Mouse (Mus musculus) thymus, adult 2 months (tissue): Measurements from ENCODE around the gene E030018B13Rik. TPM values are rescaled to one million over a fixed set of nuclear protein-coding genes. Genes with fewer than 3 reads are reported as not detected.
A peak's percentile ranks its signal among the peaks of the same experiment; 100 is the strongest.

Experiments used
- DNase-seq: peaks from one replicate; pipeline ENCODE4 v3.0.0; 2021
- H3K27ac ChIP-seq: fragments of 200-500 bp; 2 replicates; pipeline ENCODE4 v1.5.1; 2012; ENCODE audit warnings: low read length, control low read depth; ENCODE audit not compliant: control insufficient read depth, insufficient read depth
- H3K27me3 ChIP-seq: fragments of 200-500 bp; 2 replicates; pipeline ENCODE4 v1.6.1; 2012; ENCODE audit warnings: mild to moderate bottlenecking, low read length, moderate library complexity, mixed read lengths; ENCODE audit not compliant: control insufficient read depth, insufficient read depth
- H3K36me3 ChIP-seq: fragments of 200-500 bp; 2 replicates; pipeline ENCODE4 v1.6.1; 2012; ENCODE audit warnings: mild to moderate bottlenecking, low read length, moderate library complexity; ENCODE audit not compliant: control insufficient read depth, insufficient read depth
- H3K4me1 ChIP-seq: fragments of 200-500 bp; replicated peaks from 2 replicates; pipeline ENCODE4 v1.6.1; 2012; ENCODE audit warnings: low read length; ENCODE audit not compliant: control insufficient read depth, insufficient read depth
- H3K4me3 ChIP-seq: fragments of 200-500 bp; 2 replicates; pipeline ENCODE4 v1.5.1; 2012; ENCODE audit warnings: mild to moderate bottlenecking, low read length, control low read depth, moderate library complexity; ENCODE audit not compliant: control insufficient read depth, insufficient read depth
- CTCF ChIP-seq: fragments of 200-500 bp; IDR thresholded peaks from 2 replicates; pipeline ENCODE4 v1.5.1; 2012; ENCODE audit warnings: mild to moderate bottlenecking, control low read depth, low read length, moderate library complexity, borderline replicate concordance; ENCODE audit not compliant: control insufficient read depth, poor library complexity, insufficient read depth; ENCODE audit errors: extremely low read depth
- POLR2A ChIP-seq: fragments of 200-500 bp; IDR thresholded peaks from 2 replicates; pipeline ENCODE4 v1.6.1; 2012; ENCODE audit warnings: mild to moderate bottlenecking, low read length, control low read depth, moderate library complexity; ENCODE audit not compliant: control insufficient read depth, poor library complexity, insufficient read depth; ENCODE audit errors: extremely low read depth
- WGBS: fragments of 180-500 bp; shearing (Covaris S2); methylation state at CpG from one replicate; pipeline ENCODE4 v1.1.7; 2018; 5-methylcytosine and 5-hydroxymethylcytosine counted together
- polyA plus RNA-seq: library from polyadenylated mRNA; depleted of rRNA; stranded (reverse); fragments of >200 nt; gene quantifications from 2 replicates; pipeline ENCODE4 v1.2.3, GENCODE M21; 2012

E030018B13Rik gene
- polyA plus RNA-seq, 1 experiment: not detected

DNA sequence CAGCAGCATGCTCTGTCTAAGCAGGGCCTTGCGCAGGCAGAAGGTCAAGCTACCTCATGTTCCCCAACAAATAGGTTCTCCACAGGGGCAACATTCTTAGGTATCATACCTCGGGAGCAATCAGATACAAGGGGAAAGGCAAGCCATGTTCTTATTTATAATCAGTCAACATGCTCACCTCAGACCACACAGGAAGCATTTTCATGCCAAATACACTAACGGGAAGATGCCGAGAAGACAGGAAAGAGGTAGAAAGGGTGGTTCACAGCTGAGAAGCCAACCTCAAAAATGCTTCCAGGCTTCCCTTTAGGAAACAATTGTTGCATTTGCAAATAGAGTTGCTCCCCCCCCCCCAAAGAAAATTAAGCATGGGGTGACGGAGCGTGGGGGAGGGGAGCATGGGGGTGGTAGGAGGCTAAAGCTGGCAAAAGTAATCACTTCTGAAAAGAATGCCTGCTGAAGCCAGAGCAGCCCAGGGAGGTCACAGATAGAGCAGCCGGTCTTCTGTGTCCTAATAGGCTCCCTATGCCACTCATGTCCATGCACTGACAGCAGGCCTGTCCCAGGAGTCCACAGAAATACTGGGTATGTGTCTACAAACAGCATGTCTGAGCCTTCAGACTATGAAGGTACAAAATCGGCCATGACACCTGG, 5.4 kb downstream of the E030018B13Rik start:
- no peak for TF ChIP-seq CTCF
- TF ChIP-seq POLR2A: no peak
- no peak for DNase-seq
- 0 out of 2 replicates have a peak, but pooled peaks cover 8% of the 10 kb centered on the region for H3K36me3 ChIP-seq
- H3K27ac ChIP-seq: peak overlapping the region; percentile 53; the same call in 1 of the 2 replicates
- no peaks in the 10 kb centered on the region for H3K27me3 ChIP-seq
- H3K4me3 ChIP-seq: no peak overlapping the region
- WGBS: 14% methylated on average over 8 of the region's 8 CpGs
- H3K4me1 ChIP-seq: peaks cover 67% of the 10 kb centered on the region

DNA sequence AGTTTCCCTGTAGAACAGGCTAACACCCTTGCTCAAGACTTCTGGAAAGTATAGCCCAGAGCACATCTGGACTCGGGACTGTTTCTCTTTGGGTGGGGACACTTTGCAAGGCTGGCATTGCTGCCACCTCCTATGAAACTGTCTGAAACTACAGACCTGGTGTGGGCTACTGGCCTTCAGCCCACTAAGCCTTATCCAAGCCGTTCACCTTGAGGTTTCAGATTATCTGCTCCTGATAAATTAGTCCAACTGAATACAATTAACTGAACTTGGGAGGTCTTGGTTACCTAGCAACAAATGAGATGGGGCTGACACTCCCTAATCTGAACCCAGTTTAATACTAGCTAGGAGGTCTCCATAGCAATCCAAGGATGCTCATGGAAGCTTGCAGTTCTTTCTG, 5.9 kb downstream of the E030018B13Rik start:
- 64% methylated on average over 2 of the region's 2 CpGs for WGBS
- Histone ChIP-seq H3K4me3 (no peak overlapping the region), H3K36me3 (0 out of 2 replicates have a peak, but pooled peaks cover 7% of the 10 kb centered on the region), H3K27me3 (no peaks in the 10 kb centered on the region), H3K4me1 (peaks cover 72% of the 10 kb centered on the region), H3K27ac (peak overlapping the region; percentile 46; the same call in 1 of the 2 replicates)
- no peak for TF ChIP-seq POLR2A
- no peak for TF ChIP-seq CTCF
- DNase-seq: no peak

- no peak for DNase-seq
- WGBS: 91% methylated on average over 1 of the region's 1 CpGs
Measured at GRCm38 (mm10) chr7:63922975-63923374, 6.3 kb downstream of the E030018B13Rik start.

DNA sequence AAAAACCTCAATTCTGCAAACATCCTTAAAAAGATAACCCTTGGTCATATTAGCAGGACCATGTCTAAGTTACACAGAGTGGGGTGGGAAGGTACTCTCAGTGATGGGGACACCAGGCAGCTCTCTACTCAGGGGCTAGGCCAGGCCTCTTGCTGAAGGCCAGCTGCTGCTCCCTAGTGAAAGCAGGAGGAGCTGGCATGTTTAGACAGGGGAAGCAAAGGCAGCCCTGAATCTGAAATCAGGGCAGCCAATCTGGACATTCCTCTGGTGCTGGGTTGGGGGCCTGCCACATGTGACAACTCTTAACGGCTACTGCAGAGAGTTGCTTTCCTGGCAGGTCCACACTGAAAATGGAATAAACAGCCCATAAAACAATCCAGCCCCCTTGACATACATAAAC, 7.5 kb downstream of the E030018B13Rik start:
- Histone ChIP-seq H3K4me1 (peaks cover 69% of the 10 kb centered on the region), H3K27me3 (no peaks in the 10 kb centered on the region), H3K36me3 (0 out of 2 replicates have a peak, but pooled peaks cover 5% of the 10 kb centered on the region), H3K27ac (no peak overlapping the region), H3K4me3 (no peak overlapping the region)
- WGBS: 82% methylated on average over 1 of the region's 1 CpGs
- TF ChIP-seq CTCF (no peak), POLR2A (no peak)
- DNase-seq: no peak

More at GRCm38 (mm10) chr7:63922975-63923374, 6.3 kb downstream of the E030018B13Rik start:
- no peak overlapping the region for H3K4me3 ChIP-seq
- H3K27ac ChIP-seq: no peak overlapping the region
- 0 out of 2 replicates have a peak, but pooled peaks cover 5% of the 10 kb centered on the region for H3K36me3 ChIP-seq
- no peaks in the 10 kb centered on the region for H3K27me3 ChIP-seq
- peaks cover 72% of the 10 kb centered on the region for H3K4me1 ChIP-seq
- TF ChIP-seq POLR2A (no peak), CTCF (no peak)

DNA sequence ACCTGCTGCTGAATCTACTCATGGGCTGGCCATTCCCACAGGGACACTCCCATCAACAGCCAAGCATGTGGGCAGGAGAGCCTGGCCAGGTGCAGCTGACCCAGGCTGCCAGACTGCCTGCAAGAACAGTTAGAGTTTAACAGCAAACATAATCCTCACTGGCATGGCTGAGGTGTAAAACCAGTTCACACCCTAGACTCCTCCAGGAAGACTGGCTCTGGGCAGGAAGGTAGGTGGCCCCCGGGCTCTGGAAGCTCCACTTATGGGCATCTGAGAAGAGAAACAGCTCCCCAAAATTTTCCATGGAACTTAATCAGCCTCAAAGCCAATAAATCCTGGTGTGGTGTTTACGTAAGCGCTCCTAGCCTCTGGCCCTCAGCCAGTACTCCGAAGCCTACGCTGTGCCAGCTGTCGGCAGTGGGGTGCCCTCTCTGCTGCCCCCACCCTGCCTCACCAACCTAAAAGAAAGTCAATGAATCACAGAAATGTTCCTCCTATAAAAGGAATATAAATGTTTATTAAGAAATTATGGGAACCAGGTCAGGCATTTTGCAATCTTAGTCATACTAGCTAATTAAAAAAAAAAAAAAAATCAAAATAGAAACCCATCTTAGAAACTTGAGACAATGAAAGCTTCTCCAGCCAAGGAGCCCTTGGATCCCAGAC, 8.2 kb downstream of the E030018B13Rik start:
- WGBS: 67% methylated on average over 6 of the region's 6 CpGs
- peak overlapping the region; percentile 3; the same call in 1 of the 2 replicates for H3K27ac ChIP-seq
- no peaks in the 10 kb centered on the region for H3K27me3 ChIP-seq
- H3K4me3 ChIP-seq: no peak overlapping the region
- DNase-seq: no peak
- no peak for TF ChIP-seq CTCF
- no peak for TF ChIP-seq POLR2A
- 0 out of 2 replicates have a peak, but pooled peaks cover 5% of the 10 kb centered on the region for H3K36me3 ChIP-seq
- peaks cover 66% of the 10 kb centered on the region for H3K4me1 ChIP-seq

- Histone ChIP-seq H3K27ac (peak overlapping the region; percentile 64), H3K4me1 (peaks cover 65% of the 10 kb centered on the region), H3K36me3 (no peaks in the 10 kb centered on the region), H3K27me3 (no peaks in the 10 kb centered on the region), H3K4me3 (0 out of 2 replicates have a peak overlapping the region, but pooled peaks have one; percentile 1)
- 26% methylated on average over 14 of the region's 14 CpGs for WGBS
- DNase-seq: peak; percentile 67
- TF ChIP-seq POLR2A (no peak), CTCF (no peak; the same call in 1 of the 2 replicates)
Measured at GRCm38 (mm10) chr7:63925413-63926360, 9.0 kb downstream of the E030018B13Rik start.
